Mouse (Mus musculus): ENCODE measurements around the gene Afmid.
"Not testable (repeated sequence)": the region's sequence is repeated elsewhere in the genome, so short reads cannot be mapped to it uniquely, and the experiment has no call there.

The Afmid gene

GRCm38 (mm10) chr11:117792281-117792888 is 33.3 kb upstream of the Afmid start:
- intact Hi-C loops (cut with DNase I) = no loop called here

GRCm38 (mm10) chr11:117794035-117794551 is 31.6 kb upstream of the Afmid start:
- intact Hi-C loops (cut with DNase I) = no loop called here

- intact Hi-C loops (cut with DNase I) = no loop called here
Observed at GRCm38 (mm10) chr11:117796954-117797353, 28.8 kb upstream of the Afmid start.

GRCm38 (mm10) chr11:117797511-117798159 is 28.1 kb upstream of the Afmid start, which contains the start of gene 6030468B19Rik:
Gene 6030468B19Rik, plus strand, starts transcription at chr11:117797660.
- intact Hi-C loops (cut with DNase I) = no loop called here

GRCm38 (mm10) chr11:117798160-117798541 is 27.6 kb upstream of the Afmid start:
- intact Hi-C loops (cut with DNase I) = no loop called here

GRCm38 (mm10) chr11:117799174-117799573 is 26.6 kb upstream of the Afmid start:
- intact Hi-C loops (cut with DNase I) = no loop called here

- intact Hi-C loops (cut with DNase I) = no loop called here
Observed at GRCm38 (mm10) chr11:117800038-117800437, 25.7 kb upstream of the Afmid start.

- intact Hi-C loops (cut with DNase I) = no loop called here
Observed at GRCm38 (mm10) chr11:117801650-117802049, 24.1 kb upstream of the Afmid start.

- intact Hi-C loops (cut with DNase I) = no loop called here
Observed at GRCm38 (mm10) chr11:117803166-117803688, 22.5 kb upstream of the Afmid start.

- intact Hi-C loops (cut with DNase I) = no loop called here
Observed at GRCm38 (mm10) chr11:117806781-117807180, 18.9 kb upstream of the Afmid start.

- intact Hi-C loops (cut with DNase I) = no loop called here
Observed at GRCm38 (mm10) chr11:117809407-117810311, 16.1 kb upstream of the Afmid start, which contains the start of the genes Gm20708 and Syngr2. Gene Gm20708, plus strand, starts transcription at chr11:117809668. Gene Syngr2, plus strand, starts transcription at chr11:117809668.

GRCm38 (mm10) chr11:117810401-117811046 is 15.2 kb upstream of the Afmid start:
- intact Hi-C loops (cut with DNase I) = no loop called here

- intact Hi-C loops (cut with DNase I) = no loop called here
Observed at GRCm38 (mm10) chr11:117813867-117814266, 11.9 kb upstream of the Afmid start.

- intact Hi-C loops (cut with DNase I) = no loop called here
Observed at GRCm38 (mm10) chr11:117814704-117815366, 10.9 kb upstream of the Afmid start.

- intact Hi-C loops (cut with DNase I) = not testable (repeated sequence)
Observed at GRCm38 (mm10) chr11:117815850-117816249, 9.9 kb upstream of the Afmid start.

- intact Hi-C loops (cut with DNase I) = no loop called here
Observed at GRCm38 (mm10) chr11:117816389-117816996, 9.2 kb upstream of the Afmid start.

GRCm38 (mm10) chr11:117819095-117819494 is 6.6 kb upstream of the Afmid start:
- intact Hi-C loops (cut with DNase I) = no loop called here

GRCm38 (mm10) chr11:117820173-117820572 is 5.6 kb upstream of the Afmid start:
- intact Hi-C loops (cut with DNase I) = loop anchor here (5.0 to 10.0 kb wide), 3 partner anchors 33 to 435 kb away; no protein-coding TSS in a partner anchor

GRCm38 (mm10) chr11:117821868-117822267 is 3.9 kb upstream of the Afmid start:
- intact Hi-C loops (cut with DNase I) = loop anchor here (5.0 to 10.0 kb wide), 3 partner anchors 35 to 437 kb away; no protein-coding TSS in a partner anchor
